Mouse (Mus musculus): Measurements from ENCODE around the gene Gm14440. TPM values are rescaled to one million over a fixed set of nuclear protein-coding genes. Genes with fewer than 3 reads are reported as not detected.

Gene Gm14440
- polyA plus RNA-seq (2015; fragmentation: Illumina TruSeq; extraction: RNeasy Lipid Tissue Mini Kit (QIAGEN cat#74804); ENCODE audit: insufficient read depth, low read depth, low replicate concordance), result not detected

GRCm38 (mm10) chr2:175274825-175275224 is at the start of gene Gm14440:
TSS of gene Gm14440 (plus strand) at chr2:175275125.

Other genes starting within 250 kb of the Gm14440 start
- gene Gm14393, start 207.3 kb upstream of the Gm14440 start, polyA plus RNA-seq (2015; fragmentation: Illumina TruSeq; extraction: RNeasy Lipid Tissue Mini Kit (QIAGEN cat#74804); ENCODE audit: insufficient read depth, low read depth, low replicate concordance), result not detected
- gene Gm14399, start 133.1 kb upstream of the Gm14440 start, polyA plus RNA-seq (2015; fragmentation: Illumina TruSeq; extraction: RNeasy Lipid Tissue Mini Kit (QIAGEN cat#74804); ENCODE audit: insufficient read depth, low read depth, low replicate concordance), result 0.92 TPM
- gene Gm14443, start 99.3 kb upstream of the Gm14440 start, polyA plus RNA-seq (2015; fragmentation: Illumina TruSeq; extraction: RNeasy Lipid Tissue Mini Kit (QIAGEN cat#74804); ENCODE audit: insufficient read depth, low read depth, low replicate concordance), result not detected
- 5.4 TPM for gene Gm14391, start 68.2 kb upstream of the Gm14440 start, polyA plus RNA-seq (2015; fragmentation: Illumina TruSeq; extraction: RNeasy Lipid Tissue Mini Kit (QIAGEN cat#74804); ENCODE audit: insufficient read depth, low read depth, low replicate concordance)
- 12.2 TPM for gene Gm4631, start 63.1 kb downstream of the Gm14440 start, polyA plus RNA-seq (2015; fragmentation: Illumina TruSeq; extraction: RNeasy Lipid Tissue Mini Kit (QIAGEN cat#74804); ENCODE audit: insufficient read depth, low read depth, low replicate concordance)
- 3.0 TPM for gene Zfp968, start 97.3 kb downstream of the Gm14440 start, polyA plus RNA-seq (2015; fragmentation: Illumina TruSeq; extraction: RNeasy Lipid Tissue Mini Kit (QIAGEN cat#74804); ENCODE audit: insufficient read depth, low read depth, low replicate concordance)
- gene Gm4724, start 160.7 kb downstream of the Gm14440 start, polyA plus RNA-seq (2015; fragmentation: Illumina TruSeq; extraction: RNeasy Lipid Tissue Mini Kit (QIAGEN cat#74804); ENCODE audit: insufficient read depth, low read depth, low replicate concordance), result 2.8 TPM
- 3.9 TPM for gene Zfp965, start 194.9 kb downstream of the Gm14440 start, polyA plus RNA-seq (2015; fragmentation: Illumina TruSeq; extraction: RNeasy Lipid Tissue Mini Kit (QIAGEN cat#74804); ENCODE audit: insufficient read depth, low read depth, low replicate concordance)

Measured in pancreas, adult 10 weeks (tissue).